Mouse (Mus musculus) stomach, embryonic 16.5 days (tissue): Measurements from ENCODE around the gene Fitm1. TPM values are rescaled to one million over a fixed set of nuclear protein-coding genes. Genes with fewer than 3 reads are reported as not detected.

Experiments
- ATAC-seq: fragments of 200-750 bp; cut with Nextera tagmentation; 2 replicates; pipeline ENCODE4 v1.8.0; 2017; ENCODE audit warnings: moderate number of reproducible peaks, moderate TSS enrichment; ENCODE audit not compliant: insufficient read depth, low FRiP score
- H3K27ac ChIP-seq: fragments of 300-500 bp; sonication (generic); 2 replicates; pipeline ENCODE4 v1.5.1; 2014; ENCODE audit warnings: low read length
- H3K27me3 ChIP-seq: fragments of 300-500 bp; sonication (generic); 2 replicates; pipeline ENCODE4 v1.6.1; 2014; ENCODE audit warnings: low read length, control low read depth, mixed read lengths; ENCODE audit not compliant: control insufficient read depth, insufficient read depth
- H3K36me3 ChIP-seq: fragments of 300-500 bp; sonication (generic); 2 replicates; pipeline ENCODE4 v1.6.1; 2014; ENCODE audit warnings: low read length; ENCODE audit not compliant: control insufficient read depth, insufficient read depth
- H3K4me1 ChIP-seq: fragments of 300-500 bp; sonication (generic); 2 replicates; pipeline ENCODE4 v1.6.1; 2014; ENCODE audit warnings: low read length, control low read depth, mixed read lengths; ENCODE audit not compliant: control insufficient read depth, insufficient read depth
- H3K4me2 ChIP-seq: fragments of 300-500 bp; sonication (generic); 2 replicates; pipeline ENCODE4 v1.6.1; 2014; ENCODE audit warnings: low read depth, low read length, mixed read lengths
- H3K4me3 ChIP-seq: fragments of 300-500 bp; sonication (generic); replicated peaks from 2 replicates; pipeline ENCODE4 v1.5.1; 2014; ENCODE audit warnings: mild to moderate bottlenecking, low read length
- H3K9ac ChIP-seq: fragments of 300-500 bp; sonication (generic); 2 replicates; pipeline ENCODE4 v1.6.1; 2014; ENCODE audit warnings: low read length
- H3K9me3 ChIP-seq: fragments of 300-500 bp; sonication (generic); replicated peaks from 2 replicates; pipeline ENCODE4 v1.6.1; 2016; ENCODE audit warnings: low read length, control low read depth; ENCODE audit not compliant: control insufficient read depth
- WGBS: fragments of 180-500 bp; shearing (Covaris S2); extraction: QIAGEN DNeasy Blood & Tissue Kit; methylation state at CpG from one replicate; pipeline ENCODE4 v1.1.7; 2014; 5-methylcytosine and 5-hydroxymethylcytosine counted together
- polyA plus RNA-seq: library from polyadenylated mRNA; unstranded; fragments of >200 nt; fragmentation: Nextera tagmentation; extraction: Ambion mirVana; gene quantifications from 2 replicates; pipeline ENCODE4 v1.2.1, GENCODE M21; 2015

Fitm1 gene
- polyA plus RNA-seq, 1 experiment from 2014 or later: 8.1 TPM

- H3K9me3 ChIP-seq: no peaks in the 10 kb centered on the region
- no peaks in the 10 kb centered on the region for H3K27me3 ChIP-seq
- no peak overlapping the region for H3K4me2 ChIP-seq
- peaks cover 5% of the 10 kb centered on the region; the same call in 1 of the 2 replicates for H3K36me3 ChIP-seq
- no peak overlapping the region for H3K9ac ChIP-seq
- 73% methylated on average over 5 of the region's 5 CpGs for WGBS
- no peak overlapping the region for H3K4me3 ChIP-seq
- H3K27ac ChIP-seq: no peak overlapping the region
- no peaks in the 10 kb centered on the region for H3K4me1 ChIP-seq
- no peak for ATAC-seq
These were observed 24.1 kb upstream of the Fitm1 start for GRCm38 (mm10) chr14:55551347-55551746.

- Histone ChIP-seq H3K4me2 (no peak overlapping the region), H3K27me3 (no peaks in the 10 kb centered on the region), H3K9ac (no peak overlapping the region), H3K4me1 (peaks cover 3% of the 10 kb centered on the region; the same call in 1 of the 2 replicates), H3K27ac (no peak overlapping the region), H3K9me3 (no peaks in the 10 kb centered on the region), H3K36me3 (peaks cover 5% of the 10 kb centered on the region; the same call in 1 of the 2 replicates), H3K4me3 (no peak overlapping the region)
- no peak for ATAC-seq
- 88% methylated on average over 8 of the region's 8 CpGs for WGBS
These were observed 23.6 kb upstream of the Fitm1 start for GRCm38 (mm10) chr14:55551794-55552193.

GRCm38 (mm10) chr14:55554635-55555034 lies 20.8 kb upstream of the Fitm1 start:
- peaks cover 6% of the 10 kb centered on the region; the same call in 1 of the 2 replicates for H3K4me1 ChIP-seq
- H3K9me3 ChIP-seq: no peaks in the 10 kb centered on the region
- H3K36me3 ChIP-seq: no peaks in the 10 kb centered on the region
- ATAC-seq: no peak
- no peak overlapping the region for H3K4me2 ChIP-seq
- H3K4me3 ChIP-seq: no peak overlapping the region
- H3K27ac ChIP-seq: no peak overlapping the region
- H3K27me3 ChIP-seq: no peaks in the 10 kb centered on the region
- H3K9ac ChIP-seq: no peak overlapping the region

- Histone ChIP-seq H3K27me3 (no peaks in the 10 kb centered on the region), H3K36me3 (no peaks in the 10 kb centered on the region), H3K4me1 (peaks cover 6% of the 10 kb centered on the region; the same call in 1 of the 2 replicates), H3K4me2 (no peak overlapping the region), H3K27ac (no peak overlapping the region), H3K9ac (no peak overlapping the region), H3K9me3 (no peaks in the 10 kb centered on the region), H3K4me3 (no peak overlapping the region)
- 79% methylated on average over 3 of the region's 3 CpGs for WGBS
- ATAC-seq: no peak
These were observed 19.6 kb upstream of the Fitm1 start for GRCm38 (mm10) chr14:55555788-55556187.

DNA sequence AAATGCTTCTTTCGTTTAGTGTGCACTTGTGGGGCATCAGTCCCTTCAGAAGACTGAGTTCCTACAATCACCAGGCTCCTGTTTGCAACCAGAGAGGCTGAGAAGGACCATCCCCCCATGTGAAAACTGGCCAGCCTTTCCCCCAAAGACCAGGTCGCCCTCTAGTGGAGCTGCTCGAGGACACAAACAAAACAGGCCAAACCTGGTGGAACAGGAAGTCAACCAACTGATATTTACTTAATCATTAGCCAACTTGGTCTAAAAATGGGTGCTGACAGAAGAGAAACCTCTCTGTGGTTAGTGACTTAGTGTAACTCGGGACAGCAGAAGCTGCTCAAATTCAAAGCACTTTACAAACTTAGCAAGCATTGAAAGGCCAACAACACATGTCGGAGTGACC lies 18.4 kb upstream of the Fitm1 start:
- WGBS: 16% methylated on average over 5 of the region's 5 CpGs
- ATAC-seq: no peak
- no peak overlapping the region for H3K4me2 ChIP-seq

GRCm38 (mm10) chr14:55557587-55557986 lies 17.8 kb upstream of the Fitm1 start:
- ATAC-seq: no peak
- Histone ChIP-seq H3K9ac (no peak overlapping the region), H3K4me3 (no peak overlapping the region), H3K4me2 (no peak overlapping the region), H3K4me1 (peaks cover 19% of the 10 kb centered on the region), H3K27ac (peak overlapping the region; percentile 85), H3K36me3 (no peaks in the 10 kb centered on the region), H3K9me3 (no peaks in the 10 kb centered on the region), H3K27me3 (no peaks in the 10 kb centered on the region)
- WGBS: 76% methylated on average over 3 of the region's 3 CpGs

More for the DNA sequence above, 18.4 kb upstream of the Fitm1 start:
- Histone ChIP-seq H3K4me3 (no peak overlapping the region), H3K4me1 (peaks cover 16% of the 10 kb centered on the region), H3K27ac (peak overlapping the region; percentile 85), H3K27me3 (no peaks in the 10 kb centered on the region), H3K9me3 (no peaks in the 10 kb centered on the region), H3K36me3 (no peaks in the 10 kb centered on the region), H3K9ac (no peak overlapping the region)

GRCm38 (mm10) chr14:55558740-55559448 lies 16.5 kb upstream of the Fitm1 start:
- Histone ChIP-seq H3K27ac (no peak overlapping the region), H3K9me3 (no peaks in the 10 kb centered on the region), H3K4me3 (peak overlapping the region; percentile 64; the same call in 1 of the 2 replicates), H3K36me3 (no peaks in the 10 kb centered on the region), H3K4me1 (peaks cover 19% of the 10 kb centered on the region), H3K9ac (no peak overlapping the region), H3K27me3 (no peaks in the 10 kb centered on the region), H3K4me2 (peak overlapping the region; percentile 61)
- no peak for ATAC-seq
- 52% methylated on average over 6 of the region's 6 CpGs for WGBS

GRCm38 (mm10) chr14:55559799-55560201 lies 15.6 kb upstream of the Fitm1 start, which contains the start of gene Dcaf11:
Gene Dcaf11 (plus strand): TSS chr14:55560006.
- ATAC-seq: peak; percentile 82
- no peaks in the 10 kb centered on the region for H3K27me3 ChIP-seq
- H3K27ac ChIP-seq: peak within 1 kb of the TSS; percentile 97
- H3K9me3 ChIP-seq: no peaks in the 10 kb centered on the region
- under 1% methylated on average over 27 of the region's 27 CpGs for WGBS
- H3K36me3 ChIP-seq: no peaks in the 10 kb centered on the region
- peak within 1 kb of the TSS; percentile 64 for H3K4me3 ChIP-seq
- peak within 1 kb of the TSS; percentile 86 for H3K4me2 ChIP-seq
- peaks cover 19% of the 10 kb centered on the region for H3K4me1 ChIP-seq
- H3K9ac ChIP-seq: peak within 1 kb of the TSS; percentile 80

- Histone ChIP-seq H3K27me3 (no peaks in the 10 kb centered on the region), H3K4me2 (peak within 1 kb of the TSS; percentile 86), H3K27ac (peak within 1 kb of the TSS; percentile 97), H3K9me3 (no peaks in the 10 kb centered on the region), H3K4me1 (peaks cover 19% of the 10 kb centered on the region), H3K4me3 (peak within 1 kb of the TSS; percentile 64), H3K36me3 (peaks cover 3% of the 10 kb centered on the region; the same call in 1 of the 2 replicates), H3K9ac (peak within 1 kb of the TSS; percentile 80)
- ATAC-seq: peak; percentile 95
- under 1% methylated on average over 51 of the region's 51 CpGs for WGBS
These were observed 15.0 kb upstream of the Fitm1 start, which contains the start of gene A730061H03Rik for GRCm38 (mm10) chr14:55560202-55561073. Gene A730061H03Rik (minus strand): TSS chr14:55560406.
